Mouse (Mus musculus) left cerebral cortex, adult 9 months (tissue): ENCODE results near the gene Sbf2.
"Not testable (repeated sequence)": the region's sequence is repeated elsewhere in the genome, so short reads cannot be mapped to it uniquely, and the experiment has no call there.

Experiments used
- DNase-seq, 2 experiments: peaks; one replicate each; pipeline ENCODE4 v3.0.0; 2022; ENCODE audit warnings: low spot score in 2 of 2

The Sbf2 gene

DNA sequence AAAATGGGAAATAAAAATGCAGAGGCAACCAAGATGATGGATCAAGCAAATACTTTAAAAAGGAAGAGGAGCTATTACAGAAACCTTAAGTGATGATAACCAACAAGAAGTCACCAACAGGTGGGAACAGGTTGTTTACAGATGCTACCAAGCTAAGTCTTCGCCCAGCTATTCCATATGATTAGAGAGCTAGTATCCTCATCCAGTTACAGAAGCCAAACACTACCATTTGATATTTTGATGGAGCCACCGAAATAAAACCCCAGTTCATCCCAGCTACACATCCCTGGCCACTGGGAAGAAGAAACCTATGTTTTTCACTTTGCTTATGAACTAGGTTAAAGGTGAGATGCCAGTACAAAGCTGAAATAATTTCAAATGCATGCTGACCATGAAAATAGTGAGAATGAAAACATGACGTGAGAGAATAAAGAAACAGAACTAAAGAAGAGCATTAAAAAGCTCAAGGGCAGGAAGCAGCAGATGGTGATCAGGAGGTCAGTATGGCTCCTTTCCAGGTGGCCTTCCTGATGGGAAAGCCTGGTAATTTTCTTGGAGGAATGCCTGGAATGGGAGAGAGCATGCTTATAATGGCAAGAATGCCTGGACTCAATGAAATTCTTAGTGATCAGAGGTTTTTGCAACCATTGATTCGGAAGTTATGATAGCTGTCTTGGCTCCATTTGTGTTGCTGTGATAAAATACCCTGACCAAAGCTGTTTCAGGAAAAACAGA is 48.7 kb downstream of the Sbf2 start:
- no peak for DNase-seq

DNA sequence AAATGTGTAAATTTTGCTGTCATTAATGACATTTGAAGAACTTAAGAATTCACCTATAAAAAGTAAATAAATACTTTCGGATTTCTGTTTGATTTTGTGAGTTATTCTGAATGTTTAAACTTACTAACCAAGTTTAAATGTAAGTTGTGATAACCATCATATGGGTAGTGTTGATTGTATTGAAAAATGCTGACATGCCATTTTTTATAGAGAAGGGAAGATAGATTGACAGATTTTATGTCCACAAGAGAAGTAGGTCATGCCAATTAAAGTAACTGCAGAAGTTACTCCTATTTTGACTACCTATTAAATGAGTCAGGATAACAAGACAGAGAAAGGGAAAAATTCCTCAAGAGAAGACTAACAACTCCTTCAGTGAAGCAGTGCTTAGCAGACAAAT is 53.1 kb downstream of the Sbf2 start:
- DNase-seq = no peak

DNA sequence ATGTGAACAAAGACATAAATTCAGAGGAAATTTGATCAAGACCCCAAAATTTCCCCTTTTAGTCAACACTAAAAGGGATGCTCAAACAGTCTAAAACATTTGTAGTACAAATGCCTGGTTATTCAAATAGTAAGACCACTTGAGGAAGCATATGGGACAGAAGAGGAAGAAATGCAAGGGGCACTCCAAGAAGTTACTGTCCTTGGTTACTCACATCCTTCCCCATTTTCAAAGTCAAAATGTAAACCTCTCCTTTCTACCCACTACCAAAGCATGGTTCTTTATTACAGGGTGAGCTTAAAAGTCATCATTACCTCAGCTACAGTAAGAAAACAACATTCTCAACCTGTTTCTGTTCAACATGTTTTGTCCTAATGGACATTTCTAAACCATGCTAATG is 57.7 kb downstream of the Sbf2 start:
- no peak for DNase-seq

DNA sequence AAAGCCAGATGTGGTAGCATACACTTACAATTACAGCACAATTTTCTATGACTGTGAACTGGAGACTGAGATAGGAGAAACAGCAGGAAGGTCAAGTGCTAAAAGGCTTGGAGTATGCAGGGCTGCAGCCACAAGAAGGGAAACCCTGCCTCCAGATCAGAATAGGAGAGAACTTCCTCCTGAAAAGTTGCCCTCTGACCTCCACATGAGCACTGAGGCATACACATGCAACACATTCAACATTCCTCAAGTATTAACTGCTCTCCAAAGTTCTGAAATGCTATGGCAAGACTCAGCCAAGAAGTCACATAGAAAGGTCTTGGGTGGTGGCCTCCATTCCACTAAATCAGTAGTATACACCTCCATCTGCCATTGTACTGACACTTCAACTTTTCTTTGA is 58.5 kb downstream of the Sbf2 start:
- DNase-seq = no peak

DNA sequence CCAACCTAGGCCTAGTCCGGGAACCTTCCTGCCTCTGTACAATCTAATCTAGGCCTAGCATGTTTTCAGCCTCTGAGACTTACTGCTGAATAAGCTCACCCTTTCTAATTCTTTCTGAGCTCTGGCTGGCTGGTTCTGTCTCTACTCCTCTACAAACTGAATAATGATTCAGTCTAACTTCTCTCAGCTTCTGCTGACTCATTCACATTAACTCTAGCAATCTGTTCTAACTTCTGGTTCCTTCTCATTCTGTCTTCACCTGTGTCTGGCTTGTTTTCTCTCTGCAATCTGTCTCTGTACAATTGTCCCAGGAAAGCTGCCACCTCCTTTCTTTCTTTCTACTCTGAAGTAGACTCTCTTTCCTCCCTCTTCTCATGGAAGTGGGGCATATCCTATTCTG is 59.5 kb downstream of the Sbf2 start:
- peak; percentile 13 to 44 for DNase-seq

DNA sequence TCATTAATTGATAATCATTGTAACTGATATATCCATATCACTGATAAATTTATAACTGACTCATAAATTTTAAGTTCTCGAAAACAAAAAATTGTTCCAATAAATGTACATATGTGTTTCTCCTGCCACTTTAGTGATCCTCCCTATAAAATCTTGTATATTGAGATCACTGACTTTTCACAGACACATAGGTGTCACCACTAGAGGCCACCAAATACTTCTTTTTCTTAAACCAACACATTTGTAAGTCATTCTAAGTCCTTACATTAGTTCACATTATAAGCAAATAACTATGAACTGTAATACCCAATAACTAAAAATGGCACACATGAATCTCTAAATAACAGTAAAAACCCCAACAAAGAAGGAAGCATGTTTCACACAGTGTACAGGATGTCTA is 66.5 kb downstream of the Sbf2 start:
- DNase-seq = peak in 1 of 2 experiments; percentile 11

DNA sequence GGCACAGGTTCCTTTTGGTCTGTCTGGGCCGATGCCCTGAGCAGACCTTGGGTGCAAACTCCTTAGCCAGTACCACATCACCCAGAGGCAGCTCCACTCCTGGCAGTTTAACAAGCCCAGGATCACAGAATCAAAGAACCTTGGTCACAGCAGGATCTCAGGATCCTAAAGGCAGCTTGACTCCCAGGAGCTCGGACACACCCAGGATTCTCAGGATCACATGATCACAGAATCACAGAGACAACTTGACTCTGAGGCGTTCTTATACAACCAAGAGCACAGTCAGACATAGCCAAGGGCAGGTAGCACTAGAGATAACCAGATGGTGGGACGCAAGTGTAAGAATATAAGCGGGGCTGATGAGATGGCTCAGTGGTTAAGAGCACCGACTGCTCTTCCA is 71.4 kb downstream of the Sbf2 start:
- no peak for DNase-seq

DNA sequence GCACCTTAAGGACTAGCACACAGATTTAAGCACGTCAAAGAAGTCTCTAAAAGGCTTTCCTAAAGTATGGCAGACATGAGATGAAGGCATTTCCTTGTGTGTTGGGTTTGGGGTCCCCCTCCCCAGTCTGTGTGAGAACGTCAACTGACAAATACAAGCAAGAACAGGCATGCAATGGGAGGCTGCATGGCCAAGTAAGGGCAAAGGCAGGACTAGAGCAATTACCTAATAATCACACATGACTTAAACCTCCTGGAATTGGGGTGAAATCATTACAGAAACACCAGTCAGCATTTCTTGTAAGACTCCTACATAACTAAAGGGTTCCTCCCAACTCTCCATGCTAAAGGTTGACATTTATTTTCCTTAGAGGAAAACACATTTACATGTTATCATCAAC is 75.5 kb downstream of the Sbf2 start:
- DNase-seq = no peak

DNA sequence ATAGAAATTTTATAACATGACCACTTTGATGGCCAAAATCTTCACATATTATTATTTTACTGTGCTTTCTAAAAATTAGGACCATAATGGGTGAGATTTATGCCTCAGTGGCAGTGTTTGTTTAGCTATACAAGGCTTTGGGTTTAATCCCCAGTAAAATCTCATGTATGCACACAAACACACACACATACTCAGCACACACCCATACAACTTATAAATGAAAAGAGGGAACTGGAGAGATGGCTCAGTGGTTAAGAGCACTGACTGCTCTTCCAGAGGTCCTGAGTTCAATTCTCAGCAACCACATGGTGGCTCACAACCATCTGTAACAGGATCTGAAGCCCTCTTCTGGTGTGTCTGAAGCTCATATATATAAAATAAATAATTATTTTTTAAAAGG is 84.4 kb downstream of the Sbf2 start:
- not testable (repeated sequence) for DNase-seq

- no peak for DNase-seq
Observed at GRCm38 (mm10) chr7:110525090-110525775, 89.5 kb downstream of the Sbf2 start.

- DNase-seq = no peak
Observed at GRCm38 (mm10) chr7:110516241-110517220, 98.2 kb downstream of the Sbf2 start.

DNA sequence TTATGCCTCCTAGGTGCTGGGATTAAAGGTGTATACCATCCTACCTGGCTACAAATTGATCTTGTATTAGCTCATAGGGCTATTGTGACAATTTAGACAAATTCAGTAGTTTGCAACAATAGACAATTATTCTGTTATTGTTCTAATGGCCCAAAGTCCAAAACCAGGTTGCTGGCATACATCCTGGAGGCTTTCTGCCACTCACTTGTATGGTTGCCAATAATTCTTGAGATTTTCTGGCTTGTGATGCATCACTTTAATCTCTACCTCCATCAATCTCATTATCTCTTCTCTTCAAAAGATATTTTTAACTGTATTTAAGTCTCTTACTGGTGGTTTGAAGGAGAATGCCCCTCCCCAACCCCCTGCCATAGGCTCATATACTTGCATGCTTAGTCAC is 100.6 kb downstream of the Sbf2 start:
- no peak for DNase-seq

DNA sequence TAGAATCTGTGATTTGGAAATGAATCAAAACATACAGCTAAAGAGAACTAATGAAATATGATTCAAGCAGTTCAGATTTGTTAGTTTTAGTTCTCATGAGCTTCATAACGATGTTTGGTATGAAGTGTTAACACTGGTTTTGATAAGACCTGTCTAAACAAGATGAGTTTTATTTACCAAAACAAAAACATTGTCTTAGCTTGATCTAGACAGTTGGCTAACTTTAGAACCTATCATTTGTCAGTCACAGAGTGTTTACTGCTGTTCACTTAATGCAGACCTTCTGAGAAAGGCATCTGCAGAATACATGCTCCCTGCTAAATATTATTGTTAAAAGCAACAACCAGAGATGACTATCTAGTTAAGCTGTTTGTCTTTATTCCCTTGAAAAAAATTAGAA is 116.1 kb downstream of the Sbf2 start:
- DNase-seq = no peak

DNA sequence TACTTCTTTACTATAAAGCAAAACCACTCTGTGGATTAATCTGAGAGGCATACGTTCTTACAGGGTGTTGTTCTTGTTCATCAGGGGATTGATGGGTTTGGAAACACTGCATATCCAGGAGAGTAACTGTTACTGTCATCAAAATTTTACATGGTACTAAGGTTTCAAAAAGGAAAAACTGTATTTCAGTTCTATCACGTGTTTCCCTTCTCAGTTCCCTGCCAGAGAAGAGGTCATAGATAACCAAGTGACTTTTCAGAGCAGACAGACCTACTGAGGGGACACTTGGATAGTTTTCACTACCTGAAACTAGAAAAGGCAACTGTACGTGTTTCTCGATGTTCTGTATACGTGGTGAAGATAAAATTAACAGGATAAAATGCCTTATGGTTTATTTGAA is 123.7 kb downstream of the Sbf2 start:
- no peak for DNase-seq

DNA sequence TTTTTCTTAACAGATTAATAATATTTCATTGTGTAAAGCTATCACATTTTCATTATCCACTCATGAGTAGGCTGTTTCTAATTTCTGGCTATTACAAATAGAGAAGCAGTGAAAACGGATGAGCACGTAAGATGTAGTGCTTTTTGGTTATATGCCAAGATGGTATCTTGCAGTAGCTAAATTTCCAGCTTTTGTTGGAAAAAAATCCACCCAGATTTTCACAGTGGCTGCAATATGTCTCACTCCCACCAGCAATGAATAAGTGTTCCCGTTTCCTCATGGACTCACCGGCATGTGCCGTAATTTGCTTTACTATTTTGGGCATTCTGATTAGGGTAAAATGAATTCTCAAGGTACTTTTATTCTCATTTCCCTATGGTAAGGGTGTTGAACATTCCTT is 129.7 kb downstream of the Sbf2 start:
- peak in 1 of 2 experiments; percentile 30 for DNase-seq

DNA sequence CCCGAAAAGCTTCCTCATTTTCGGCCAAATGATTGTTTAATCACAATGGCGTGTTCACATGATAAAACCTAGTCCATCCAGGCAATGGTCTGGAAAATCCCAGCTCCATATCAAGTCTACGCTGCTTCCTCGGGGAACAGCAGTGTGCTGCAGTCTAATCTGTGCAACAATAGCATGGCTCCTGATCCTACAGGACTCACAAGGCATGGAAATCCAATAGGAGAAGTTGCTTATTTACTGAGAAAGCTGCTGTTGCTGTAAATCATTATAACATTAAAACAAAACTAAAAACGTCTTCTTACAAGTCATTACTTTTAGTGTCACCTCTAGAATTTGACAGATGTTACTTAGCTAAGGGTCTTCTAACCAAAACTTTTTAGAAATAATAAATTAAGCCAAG is 143.7 kb downstream of the Sbf2 start:
- DNase-seq = no peak

DNA sequence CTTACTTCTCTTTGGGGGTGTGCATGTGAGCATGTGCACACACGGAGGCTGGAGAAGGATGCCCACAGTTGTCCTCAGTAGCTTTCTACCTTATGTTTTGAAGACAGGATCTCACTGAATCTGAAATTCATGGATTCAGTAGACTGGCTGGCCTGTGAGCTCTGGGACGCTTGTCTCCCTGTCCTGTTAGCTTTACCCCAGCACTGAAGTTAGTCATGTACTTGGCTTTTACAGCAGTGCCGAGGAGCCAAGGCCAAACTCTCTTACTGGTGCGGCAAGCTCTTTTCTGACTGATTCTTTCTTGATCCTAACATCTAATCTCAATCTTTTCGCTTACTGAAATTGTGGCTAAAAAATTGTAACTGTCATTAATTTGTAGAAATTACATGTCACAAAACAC is 151.3 kb downstream of the Sbf2 start:
- no peak for DNase-seq

- DNase-seq = peak in 1 of 2 experiments; percentile 75
Observed at GRCm38 (mm10) chr7:110432301-110432700, 182.4 kb downstream of the Sbf2 start.

- DNase-seq = no peak
Observed at GRCm38 (mm10) chr7:110416318-110416717, 198.4 kb downstream of the Sbf2 start.

DNA sequence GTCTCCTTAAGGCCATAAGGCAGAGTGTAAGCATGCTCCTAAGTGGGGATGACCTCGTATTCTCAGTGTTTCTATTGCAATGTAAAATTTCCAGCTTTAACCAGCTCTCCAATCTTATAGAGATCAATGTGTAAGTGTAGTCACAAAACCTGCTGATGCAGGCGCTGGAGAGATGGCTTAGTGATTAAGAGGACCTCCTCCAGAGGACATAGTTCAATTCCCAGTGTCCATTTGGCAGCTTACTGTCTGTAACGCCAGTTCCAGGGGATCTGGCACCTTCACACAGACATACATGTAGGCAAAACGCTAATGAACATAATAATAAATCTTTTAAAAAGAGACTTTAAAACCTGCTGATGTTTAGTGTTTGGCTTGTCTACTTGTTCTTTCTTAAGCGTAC is 200.4 kb downstream of the Sbf2 start:
- no peak for DNase-seq

DNA sequence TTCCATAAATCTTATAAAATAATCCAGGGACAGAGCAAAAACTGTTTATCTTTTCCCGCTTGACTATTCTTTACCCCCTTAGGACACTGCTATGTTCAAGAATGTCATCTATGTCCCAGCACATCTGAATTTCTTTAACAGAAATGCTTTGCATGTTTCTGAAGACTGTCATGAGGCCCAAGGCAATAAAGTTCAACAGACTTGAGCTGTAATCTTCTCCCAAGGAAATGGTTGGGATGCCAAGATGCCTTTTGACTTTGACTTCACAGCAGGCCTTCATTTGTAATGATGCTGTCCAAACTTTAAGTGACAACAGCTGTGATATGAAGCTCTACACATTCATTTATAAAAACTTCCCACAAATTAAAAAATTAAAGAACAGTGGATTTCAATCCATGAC is 212.6 kb downstream of the Sbf2 start:
- no peak for DNase-seq

DNA sequence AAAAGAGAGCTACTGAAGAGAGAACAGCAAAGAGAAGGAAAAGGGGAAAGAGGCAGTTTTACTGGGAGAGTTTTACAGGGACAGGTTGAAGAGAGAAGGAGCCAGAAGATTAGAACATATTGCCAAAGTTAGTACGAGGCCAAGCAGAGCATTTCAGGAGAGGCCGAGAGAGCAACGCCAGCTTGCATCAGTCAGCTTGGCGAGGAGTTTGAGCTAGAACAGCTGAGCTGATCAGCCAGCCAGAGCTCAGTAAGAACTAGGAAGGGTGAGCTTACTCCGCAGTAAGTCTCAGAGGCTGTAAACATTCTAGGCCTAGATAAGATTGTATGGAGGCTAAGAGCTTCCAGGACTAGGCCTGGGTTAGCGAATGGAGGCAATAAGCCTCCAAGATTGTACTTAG is 222.1 kb downstream of the Sbf2 start:
- DNase-seq = no peak
